Mouse (Mus musculus): Measurements from ENCODE around the gene Rapgef5.

- TF ChIP-seq NRF1 (IDR thresholded peaks at IDR 0.05; ENCODE audit: low read depth, low read length) (no peak), MXI1 (IDR thresholded peaks at IDR 0.05; ENCODE audit: low read depth, low read length) (no peak), TCF12 (IDR thresholded peaks at IDR 0.05; ENCODE audit: low read depth, low read length) (no peak), CTCF (conservative IDR thresholded peaks at IDR 0.05 in 1 of 2, IDR thresholded peaks at IDR 0.05 in 1 of 2; ENCODE audit: low read depth in 2 of 2, low read length in 2 of 2) (no peak), EP300 (IDR thresholded peaks at IDR 0.05; ENCODE audit: low read length) (no peak), ZC3H11A (IDR thresholded peaks at IDR 0.05; ENCODE audit: low read depth, low read length) (no peak), SIN3A (IDR thresholded peaks at IDR 0.05; ENCODE audit: low read length) (no peak), POLR2A (IDR thresholded peaks at IDR 0.05; ENCODE audit: low read depth, low read length) (no peak)
Measured at GRCm38 (mm10) chr12:117673188-117673587, 156.9 kb downstream of the Rapgef5 start.

All from CH12.LX (cell line).